Mouse (Mus musculus) embryonic facial prominence, embryonic 11.5 days (tissue): Measurements from ENCODE around the gene Dip2b. TPM values are rescaled to one million over a fixed set of nuclear protein-coding genes. Genes with fewer than 3 reads are reported as not detected.

ENCODE experiments used
- ATAC-seq: fragments of 200-750 bp; cut with Nextera tagmentation; replicated peaks from 2 replicates; pipeline ENCODE4 v1.8.0; 2017; ENCODE audit warnings: low read depth; ENCODE audit not compliant: insufficient number of reproducible peaks, low FRiP score, low TSS enrichment
- DNase-seq: peaks from one replicate; pipeline ENCODE4 v3.0.0-alpha.2; 2015; ENCODE audit warnings: low spot score
- H3K27ac ChIP-seq: fragments of 300-500 bp; sonication (generic); replicated peaks from 2 replicates; pipeline ENCODE4 v1.5.1; 2014; ENCODE audit warnings: mild to moderate bottlenecking, low read depth, low read length, control low read depth
- H3K27me3 ChIP-seq: fragments of 300-500 bp; sonication (generic); 2 replicates; pipeline ENCODE4 v1.6.1; 2014; ENCODE audit warnings: mild to moderate bottlenecking, low read length, moderate library complexity, mixed read lengths; ENCODE audit not compliant: control insufficient read depth, insufficient read depth
- H3K36me3 ChIP-seq: fragments of 300-500 bp; sonication (generic); replicated peaks from 2 replicates; pipeline ENCODE4 v1.6.1; 2014; ENCODE audit warnings: low read depth, mild to moderate bottlenecking, low read length, moderate library complexity, mixed read lengths; ENCODE audit not compliant: control insufficient read depth, insufficient read depth
- H3K4me1 ChIP-seq: fragments of 300-500 bp; sonication (generic); 2 replicates; pipeline ENCODE4 v1.6.1; 2014; ENCODE audit warnings: low read length, mixed read lengths; ENCODE audit not compliant: control insufficient read depth, insufficient read depth
- H3K4me2 ChIP-seq: fragments of 300-500 bp; sonication (generic); 2 replicates; pipeline ENCODE4 v1.6.1; 2014; ENCODE audit warnings: low read depth, mild to moderate bottlenecking, control low read depth, low read length, moderate library complexity
- H3K4me3 ChIP-seq: fragments of 300-500 bp; sonication (generic); 2 replicates; pipeline ENCODE4 v1.5.1; 2014; ENCODE audit warnings: low read depth, low read length, control low read depth
- H3K9ac ChIP-seq: fragments of 300-500 bp; sonication (generic); replicated peaks from 2 replicates; pipeline ENCODE4 v1.6.1; 2014; ENCODE audit warnings: mild to moderate bottlenecking, control low read depth, low read length
- H3K9me3 ChIP-seq: fragments of 300-500 bp; sonication (generic); replicated peaks from 2 replicates; pipeline ENCODE4 v1.6.1; 2016; ENCODE audit warnings: mild to moderate bottlenecking, low read length, inconsistent platforms, mixed read lengths; ENCODE audit not compliant: control insufficient read depth
- WGBS: fragments of 180-500 bp; shearing (Covaris S2); extraction: QIAGEN DNeasy Blood & Tissue Kit; methylation state at CpG from one replicate; pipeline ENCODE4 v1.1.7; 2014; 5-methylcytosine and 5-hydroxymethylcytosine counted together
- polyA plus RNA-seq: library from polyadenylated mRNA; unstranded; fragments of >200 nt; fragmentation: Nextera tagmentation; extraction: Ambion mirVana; gene quantifications from 2 replicates; pipeline ENCODE4 v1.2.1, GENCODE M21; 2014

Gene Dip2b
- polyA plus RNA-seq, 1 experiment from 2014 or later = 15.4 TPM

GRCm38 (mm10) chr15:100022923-100023322 lies 15.5 kb upstream of the Dip2b start:
- no peaks in the 10 kb centered on the region for H3K36me3 ChIP-seq
- H3K4me3 ChIP-seq = no peak overlapping the region
- DNase-seq (peak; percentile 65), ATAC-seq (no peak)
- H3K4me1 ChIP-seq = no peaks in the 10 kb centered on the region
- H3K9ac ChIP-seq = no peak overlapping the region
- H3K9me3 ChIP-seq = no peaks in the 10 kb centered on the region
- WGBS = 21% methylated on average over 5 of the region's 5 CpGs
- H3K27me3 ChIP-seq = no peaks in the 10 kb centered on the region
- H3K4me2 ChIP-seq = no peak overlapping the region
- no peak overlapping the region for H3K27ac ChIP-seq

DNA sequence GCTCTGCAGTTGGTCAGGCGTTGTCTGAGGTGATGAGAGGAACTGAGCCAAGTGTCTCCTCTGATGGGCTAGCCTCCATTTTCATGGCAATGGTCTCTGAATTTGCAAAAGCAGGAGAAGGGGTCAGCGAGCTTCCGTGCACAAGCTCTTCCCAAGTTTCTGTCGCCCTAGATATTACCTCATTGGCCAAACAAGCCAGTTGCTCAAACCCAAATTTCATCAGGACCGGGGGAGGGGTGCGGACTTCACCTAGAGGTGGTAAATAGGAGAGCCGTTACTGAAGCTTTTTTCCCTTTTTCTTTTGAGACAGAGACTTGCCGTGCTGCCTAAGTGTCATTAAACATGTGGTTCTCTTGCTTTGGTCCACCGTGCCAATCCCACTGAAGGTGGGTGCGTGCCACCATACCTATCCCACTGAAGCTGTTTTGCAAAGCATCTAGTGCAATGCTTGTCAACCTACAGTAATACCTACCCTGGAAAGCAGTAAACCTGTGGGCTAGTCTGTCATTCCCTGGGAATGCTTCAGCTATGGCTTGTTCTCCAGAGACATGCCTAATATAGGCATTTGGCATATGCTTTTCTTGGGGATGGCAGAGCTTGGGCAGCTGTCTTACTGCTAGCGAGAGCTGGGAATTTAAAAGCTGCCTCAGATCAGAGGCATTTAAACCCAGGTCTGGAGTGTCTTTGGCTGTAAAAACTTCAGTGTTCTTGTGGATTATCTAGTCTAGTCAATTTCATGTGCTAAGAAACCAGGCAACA lies 13.2 kb upstream of the Dip2b start:
- WGBS = 81% methylated on average over 11 of the region's 11 CpGs

DNA sequence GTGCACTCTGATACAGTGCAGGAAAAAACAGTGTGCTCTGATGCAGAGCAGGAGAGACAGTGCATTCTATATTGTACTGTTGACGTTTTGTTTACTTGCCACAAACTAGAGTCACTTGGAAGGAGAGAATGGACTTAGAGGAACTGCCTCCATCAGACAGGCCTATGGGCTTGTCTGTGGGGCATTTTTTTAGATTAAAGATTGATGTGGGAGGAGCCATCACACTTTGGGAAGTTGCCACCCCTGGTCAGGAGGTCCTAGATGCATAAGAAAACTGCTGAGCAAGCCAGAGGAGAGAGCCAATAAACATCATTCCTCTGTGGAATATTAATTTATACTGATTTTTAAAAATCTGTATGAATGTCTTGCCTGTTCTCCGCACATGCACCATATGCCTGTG lies 10.3 kb upstream of the Dip2b start:
- WGBS = 81% methylated on average over 2 of the region's 2 CpGs
- H3K4me3 ChIP-seq = no peak overlapping the region
- H3K27me3 ChIP-seq = no peaks in the 10 kb centered on the region
- H3K9ac ChIP-seq = no peak overlapping the region
- H3K4me1 ChIP-seq = no peaks in the 10 kb centered on the region
- no peak for DNase-seq
- no peaks in the 10 kb centered on the region for H3K36me3 ChIP-seq
- no peak for ATAC-seq
- H3K9me3 ChIP-seq = no peaks in the 10 kb centered on the region
- H3K4me2 ChIP-seq = no peak overlapping the region
- no peak overlapping the region for H3K27ac ChIP-seq

More for the DNA sequence above, 13.2 kb upstream of the Dip2b start:
- Histone ChIP-seq H3K9ac (no peak overlapping the region), H3K27me3 (no peaks in the 10 kb centered on the region), H3K27ac (no peak overlapping the region), H3K36me3 (no peaks in the 10 kb centered on the region), H3K4me2 (no peak overlapping the region), H3K4me3 (no peak overlapping the region), H3K9me3 (no peaks in the 10 kb centered on the region), H3K4me1 (no peaks in the 10 kb centered on the region)
- DNase-seq (no peak), ATAC-seq (no peak)

GRCm38 (mm10) chr15:100029497-100029896 lies 9.0 kb upstream of the Dip2b start:
- DNase-seq = no peak
- Histone ChIP-seq H3K4me2 (no peak overlapping the region), H3K36me3 (no peaks in the 10 kb centered on the region), H3K9ac (no peak overlapping the region), H3K4me1 (no peaks in the 10 kb centered on the region), H3K27me3 (no peaks in the 10 kb centered on the region), H3K9me3 (no peaks in the 10 kb centered on the region), H3K27ac (no peak overlapping the region), H3K4me3 (no peak overlapping the region)
- ATAC-seq = no peak
- WGBS = 79% methylated on average over 8 of the region's 8 CpGs

DNA sequence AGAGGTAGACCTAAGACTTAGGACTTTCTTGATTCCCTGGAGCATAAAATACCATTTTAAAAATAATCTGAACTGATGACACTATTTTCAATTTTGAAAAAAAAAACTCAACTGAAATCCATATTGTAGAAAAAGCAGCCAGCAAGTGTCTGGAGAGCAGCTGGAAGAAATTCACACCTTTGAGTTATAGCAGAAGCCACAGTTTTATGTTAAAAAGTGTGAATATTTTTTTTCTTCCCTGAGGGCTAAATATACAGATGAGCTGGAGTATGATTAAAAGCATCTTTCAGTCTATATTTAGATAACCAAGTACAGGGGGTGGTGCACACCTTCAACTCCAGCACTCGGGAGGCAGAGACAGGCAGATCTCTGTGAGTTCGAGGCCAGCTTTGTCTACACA lies 8.6 kb upstream of the Dip2b start:
- Histone ChIP-seq H3K27ac (no peak overlapping the region), H3K4me2 (no peak overlapping the region), H3K4me1 (no peaks in the 10 kb centered on the region), H3K36me3 (no peaks in the 10 kb centered on the region), H3K4me3 (no peak overlapping the region), H3K9me3 (no peaks in the 10 kb centered on the region), H3K9ac (no peak overlapping the region), H3K27me3 (no peaks in the 10 kb centered on the region)
- WGBS = 89% methylated on average over 2 of the region's 2 CpGs
- DNase-seq = no peak
- ATAC-seq = no peak

DNA sequence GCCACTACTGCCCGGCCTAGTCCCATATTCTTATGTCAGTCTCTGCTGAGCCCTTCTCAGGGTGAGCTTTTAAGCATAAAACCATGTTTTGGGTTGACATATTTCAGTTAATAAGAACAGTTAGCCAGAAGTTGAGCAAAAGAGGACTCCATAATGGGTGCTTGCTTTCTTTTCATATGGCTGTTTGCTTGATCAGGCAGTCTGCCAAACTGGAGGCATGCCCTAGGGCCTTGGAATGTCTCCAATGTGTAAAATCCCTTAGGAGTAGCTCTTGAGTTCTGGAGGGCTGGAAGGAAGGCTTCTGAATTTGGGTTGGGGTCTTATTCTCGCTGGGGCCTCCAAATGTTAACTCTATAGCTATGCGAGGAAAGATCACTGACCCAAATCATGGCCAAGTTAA lies 5.9 kb upstream of the Dip2b start:
- H3K4me3 ChIP-seq = no peak overlapping the region
- no peaks in the 10 kb centered on the region for H3K27me3 ChIP-seq
- ATAC-seq (no peak), DNase-seq (no peak)
- no peaks in the 10 kb centered on the region for H3K4me1 ChIP-seq
- no peak overlapping the region for H3K27ac ChIP-seq
- WGBS = 88% methylated on average over 3 of the region's 3 CpGs
- H3K4me2 ChIP-seq = no peak overlapping the region
- H3K9me3 ChIP-seq = no peaks in the 10 kb centered on the region
- H3K9ac ChIP-seq = no peak overlapping the region
- no peaks in the 10 kb centered on the region for H3K36me3 ChIP-seq

- Histone ChIP-seq H3K36me3 (no peaks in the 10 kb centered on the region), H3K27ac (peak overlapping the region; percentile 93), H3K4me1 (no peaks in the 10 kb centered on the region), H3K9ac (peak overlapping the region; percentile 97), H3K4me3 (peak overlapping the region; percentile 92), H3K4me2 (peak overlapping the region; percentile 46), H3K27me3 (no peaks in the 10 kb centered on the region), H3K9me3 (no peaks in the 10 kb centered on the region)
- peak; percentile 77 for DNase-seq
- WGBS = under 1% methylated on average over 33 of the region's 36 CpGs
- peak; percentile 81 for ATAC-seq
Observed at GRCm38 (mm10) chr15:100039001-100039701, 687 bp downstream of the Dip2b start.

- Histone ChIP-seq H3K9me3 (no peaks in the 10 kb centered on the region), H3K27ac (no peak overlapping the region), H3K4me1 (no peaks in the 10 kb centered on the region), H3K4me2 (peak overlapping the region; percentile 8; the same call in 1 of the 2 replicates), H3K4me3 (no peak overlapping the region), H3K9ac (no peak overlapping the region), H3K36me3 (no peaks in the 10 kb centered on the region), H3K27me3 (no peaks in the 10 kb centered on the region)
- DNase-seq = no peak
- 37% methylated on average over 14 of the region's 14 CpGs for WGBS
- no peak for ATAC-seq
Observed at GRCm38 (mm10) chr15:100040541-100041266, 2.2 kb downstream of the Dip2b start.
